Mouse (Mus musculus): ENCODE results near the gene Coasy.

Gene Coasy

GRCm38 (mm10) chr11:101134217-101134865 lies 52.0 kb downstream of the Coasy start:
- DNase-seq: peak; percentile 58 to 67

All from cerebellum, postnatal 14 days (tissue).